Mouse (Mus musculus) embryonic fibroblast, embryonic 13.5 days (primary cell): ENCODE data around the gene Noxo1. TPM values are rescaled to one million over a fixed set of nuclear protein-coding genes. Genes with fewer than 3 reads are reported as not detected.

Experiments used
- H3K27ac ChIP-seq: 2 replicates; pipeline ENCODE4 v1.5.1; 2012; ENCODE audit warnings: low read length, control low read depth, inconsistent platforms; ENCODE audit not compliant: insufficient read depth
- H3K4me1 ChIP-seq: 2 replicates; pipeline ENCODE4 v1.6.1; 2011; ENCODE audit warnings: low read length; ENCODE audit not compliant: control insufficient read depth, insufficient read depth
- H3K4me3 ChIP-seq: 2 replicates; pipeline ENCODE4 v1.5.1; 2011; ENCODE audit warnings: mild to moderate bottlenecking, control low read depth, low read length; ENCODE audit not compliant: insufficient read depth
- CTCF ChIP-seq: IDR thresholded peaks from 2 replicates; pipeline ENCODE4 v1.5.1; 2011; ENCODE audit warnings: mild to moderate bottlenecking, control low read depth, low read length, moderate library complexity, borderline replicate concordance; ENCODE audit not compliant: insufficient read depth
- POLR2A ChIP-seq: IDR thresholded peaks from 2 replicates; pipeline ENCODE4 v1.6.1; 2011; ENCODE audit warnings: low read depth, mild to moderate bottlenecking, control low read depth, low read length, moderate library complexity
- polyA plus RNA-seq: library from polyadenylated mRNA; stranded (reverse); fragments of >200 nt; gene quantifications from 2 replicates; pipeline ENCODE4 v1.2.4, GENCODE M21; 2011; ENCODE audit warnings: low read depth; ENCODE audit not compliant: missing spikeins, insufficient read length

Noxo1 gene
- polyA plus RNA-seq, 1 experiment: 2.4 TPM

- Histone ChIP-seq H3K27ac (no peak overlapping the region), H3K4me3 (no peak overlapping the region), H3K4me1 (peaks cover 12% of the 10 kb centered on the region; the same call in 1 of the 2 replicates)
- no peak for TF ChIP-seq CTCF
- TF ChIP-seq POLR2A: no peak
Measured at GRCm38 (mm10) chr17:24674277-24674676, 21.8 kb upstream of the Noxo1 start.

- Histone ChIP-seq H3K4me3 (no peak overlapping the region), H3K4me1 (peaks cover 10% of the 10 kb centered on the region; the same call in 1 of the 2 replicates), H3K27ac (no peak overlapping the region)
- no peak for TF ChIP-seq POLR2A
- peak; percentile 44; the same call in 1 of the 2 replicates for TF ChIP-seq CTCF
Measured at GRCm38 (mm10) chr17:24676187-24676586, 19.8 kb upstream of the Noxo1 start.

DNA sequence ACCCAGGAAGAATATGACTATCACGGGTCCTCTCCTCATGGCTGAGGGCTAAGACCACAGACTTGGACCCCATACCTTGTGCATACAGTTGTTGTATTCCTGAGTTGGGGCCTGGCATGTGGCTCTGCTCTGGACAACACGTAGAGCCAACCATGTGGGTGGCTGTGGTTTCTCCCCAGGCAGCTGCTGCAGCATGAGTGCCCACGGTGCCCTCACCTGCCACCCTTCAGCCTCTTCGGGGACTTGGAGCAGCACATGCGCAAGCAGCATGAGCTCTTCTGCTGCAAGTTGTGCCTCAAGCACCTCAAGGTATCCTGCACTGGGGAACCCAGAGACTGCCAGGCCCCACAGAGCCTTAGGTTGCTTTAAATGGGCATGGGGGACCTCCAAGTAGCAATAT, 19.2 kb upstream of the Noxo1 start:
- H3K27ac ChIP-seq: no peak overlapping the region

DNA sequence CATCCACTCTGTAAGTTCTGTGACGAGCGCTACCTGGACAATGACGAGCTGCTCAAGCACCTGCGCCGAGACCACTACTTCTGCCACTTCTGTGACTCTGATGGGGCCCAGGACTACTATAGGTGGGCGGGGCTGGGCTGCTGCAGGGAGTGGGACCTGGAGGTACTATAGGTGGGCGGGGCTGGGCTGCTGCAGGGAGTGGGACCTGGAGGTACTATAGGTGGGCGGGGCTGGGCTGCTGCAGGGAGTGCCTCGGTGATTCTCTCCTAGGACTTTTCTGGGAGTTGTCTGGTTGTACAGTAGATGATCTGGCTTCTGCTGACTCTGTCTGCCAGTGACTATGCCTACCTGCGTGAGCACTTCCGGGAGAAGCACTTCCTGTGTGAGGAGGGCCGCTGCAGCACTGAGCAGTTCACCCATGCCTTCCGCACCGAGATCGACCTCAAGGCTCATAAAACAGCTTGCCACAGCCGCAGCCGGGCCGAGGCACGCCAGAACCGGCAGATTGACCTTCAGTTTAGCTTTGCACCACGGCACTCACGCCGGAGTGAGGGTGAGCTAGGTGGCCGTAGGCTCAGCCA, 18.4 kb upstream of the Noxo1 start:
- H3K4me1 ChIP-seq: no peaks in the 10 kb centered on the region
- no peak overlapping the region for H3K4me3 ChIP-seq
- TF ChIP-seq CTCF (no peak), POLR2A (no peak)
- H3K27ac ChIP-seq: no peak overlapping the region

More for the DNA sequence above, 19.2 kb upstream of the Noxo1 start:
- H3K4me1 ChIP-seq: peaks cover 4% of the 10 kb centered on the region; the same call in 1 of the 2 replicates
- TF ChIP-seq POLR2A (no peak), CTCF (no peak)
- no peak overlapping the region for H3K4me3 ChIP-seq

DNA sequence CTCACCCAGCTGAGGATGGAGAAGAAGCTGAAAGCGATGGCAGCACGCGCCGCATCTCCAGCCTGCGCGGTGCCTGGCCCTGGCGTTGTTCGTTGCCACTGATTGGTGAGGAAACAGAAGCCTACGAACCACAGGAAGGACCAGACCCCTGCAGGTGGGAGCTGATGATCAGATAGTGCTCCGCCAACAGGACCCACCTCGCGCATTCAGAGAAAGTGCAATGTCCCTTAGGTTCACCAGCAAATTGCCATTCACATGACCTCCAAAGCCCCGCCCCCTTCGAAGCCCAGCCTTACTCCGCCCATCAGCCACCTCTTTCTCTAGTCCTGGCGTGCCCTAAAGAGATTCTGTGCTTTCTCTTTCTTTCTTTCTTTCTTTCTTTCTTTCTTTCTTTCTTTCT, 9.5 kb upstream of the Noxo1 start:
- no peak for TF ChIP-seq POLR2A
- TF ChIP-seq CTCF: no peak
- Histone ChIP-seq H3K4me3 (no peak overlapping the region), H3K27ac (no peak overlapping the region), H3K4me1 (no peaks in the 10 kb centered on the region)

- Histone ChIP-seq H3K4me3 (peak overlapping the region; percentile 18), H3K4me1 (no peaks in the 10 kb centered on the region), H3K27ac (no peak overlapping the region)
- TF ChIP-seq POLR2A (no peak), CTCF (no peak)
Measured at GRCm38 (mm10) chr17:24687146-24687595, 8.9 kb upstream of the Noxo1 start.

GRCm38 (mm10) chr17:24687599-24687998, 8.4 kb upstream of the Noxo1 start:
- no peak for TF ChIP-seq POLR2A
- TF ChIP-seq CTCF: no peak
- Histone ChIP-seq H3K4me3 (peak overlapping the region; percentile 18; the same call in 1 of the 2 replicates), H3K4me1 (no peaks in the 10 kb centered on the region), H3K27ac (no peak overlapping the region)

DNA sequence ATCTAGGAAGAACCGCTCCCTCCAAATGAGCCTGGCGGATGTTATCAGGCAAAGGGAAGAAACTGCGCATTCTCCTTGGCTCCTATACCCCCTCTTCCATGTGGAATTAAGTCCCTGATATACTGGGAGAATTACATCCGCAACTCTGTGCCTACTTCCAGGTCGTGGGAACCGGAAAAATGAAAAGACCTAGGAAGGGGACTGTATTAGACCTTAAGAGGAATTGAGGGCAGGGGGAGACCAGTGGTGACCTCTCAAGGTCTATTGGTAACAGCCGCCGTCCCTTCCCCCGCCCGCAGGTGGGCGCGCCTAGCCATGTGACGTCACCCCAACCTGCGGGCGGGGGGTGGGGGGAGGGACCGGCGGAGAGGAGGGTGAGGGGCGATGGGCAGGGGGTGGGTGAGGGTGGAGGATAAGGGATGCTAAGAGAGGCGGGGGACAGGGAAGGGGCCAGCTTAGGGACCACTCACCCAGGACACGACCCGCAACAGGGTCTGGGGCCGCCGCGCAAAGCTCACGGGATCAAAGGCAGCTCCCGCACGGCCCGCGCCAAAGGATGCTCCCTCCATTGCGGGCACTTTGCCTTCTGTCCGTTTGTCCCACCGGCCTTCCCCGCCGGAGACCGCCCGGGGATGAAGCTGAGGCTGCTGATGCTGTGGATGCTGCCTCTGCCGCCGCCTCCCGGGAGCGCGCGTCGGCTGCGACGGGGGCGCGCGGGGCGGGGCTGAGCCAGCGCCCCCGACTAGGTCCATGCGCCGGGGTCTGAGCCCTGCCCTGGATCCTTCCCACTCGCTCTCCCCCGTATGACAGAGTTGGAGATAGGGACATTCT, 6.6 kb upstream of the Noxo1 start, which contains the start of gene Syngr3:
Gene Syngr3 (minus strand): TSS at position 705 of the 831 bp plus-strand sequence.
- Histone ChIP-seq H3K27ac (no peak within 1 kb of the TSS), H3K4me1 (no peaks in the 10 kb centered on the region), H3K4me3 (peak within 1 kb of the TSS; percentile 46)
- no peak for TF ChIP-seq POLR2A
- TF ChIP-seq CTCF: no peak

DNA sequence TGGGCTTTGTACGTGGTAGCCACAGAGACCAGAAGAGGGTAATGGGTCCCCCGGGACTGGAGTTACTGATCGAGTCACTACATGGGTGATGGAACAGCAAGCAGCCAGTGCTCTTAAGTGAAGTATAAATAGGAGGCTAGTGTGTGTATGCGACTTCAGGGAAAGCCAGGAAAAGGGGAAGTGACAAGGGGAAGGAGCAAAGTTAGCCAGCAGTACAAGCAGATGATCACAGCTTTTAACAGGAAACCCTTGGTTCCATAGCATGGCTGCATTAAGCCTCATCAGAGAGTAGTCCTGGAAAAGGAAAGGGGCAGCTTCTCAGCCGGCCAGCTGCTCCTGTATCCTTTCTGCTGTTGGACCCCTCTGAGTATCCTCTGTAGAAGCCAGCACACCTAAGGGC, 3.6 kb upstream of the Noxo1 start:
- H3K27ac ChIP-seq: no peak overlapping the region
- H3K4me1 ChIP-seq: no peaks in the 10 kb centered on the region
- no peak overlapping the region for H3K4me3 ChIP-seq
- 0 out of 2 replicates have a peak, but pooled peaks have one; percentile 11 for TF ChIP-seq POLR2A
- no peak for TF ChIP-seq CTCF
